Mouse (Mus musculus): Measurements from ENCODE around the gene Scarb2.

- TF ChIP-seq CTCF (IDR thresholded peaks at IDR 0.05; ENCODE audit: low read depth, low read length): no peak
- TF ChIP-seq GATA2 (IDR thresholded peaks at IDR 0.05; ENCODE audit: borderline replicate concordance, low read depth, low read length): no peak
- TF ChIP-seq POLR2AphosphoS5 (IDR thresholded peaks at IDR 0.05; ENCODE audit: insufficient replicate concordance, low read depth, low read length): no peak
- TF ChIP-seq GATA1 (IDR thresholded peaks at IDR 0.05; ENCODE audit: borderline replicate concordance, low read length): no peak
Measured at GRCm38 (mm10) chr5:92552611-92553010, 46.0 kb upstream of the Scarb2 start.

Measured in G1E (cell line).